Mouse (Mus musculus) heart, adult 9 months (tissue): ENCODE measurements around the gene Nek11.
"Not testable (repeated sequence)": the region's sequence is repeated elsewhere in the genome, so short reads cannot be mapped to it uniquely, and the experiment has no call there.

Experiments used
- DNase-seq, 2 experiments: peaks; one replicate each; pipeline ENCODE4 v3.0.0; 2022; ENCODE audit warnings: low spot score in 2 of 2

Gene Nek11

GRCm38 (mm10) chr9:105139204-105139603 is 256.1 kb downstream of the Nek11 start:
- DNase-seq, result no peak

GRCm38 (mm10) chr9:105136404-105136803 is 258.9 kb downstream of the Nek11 start:
- no peak for DNase-seq

- DNase-seq, result no peak
Measured at GRCm38 (mm10) chr9:105134536-105134935, 260.8 kb downstream of the Nek11 start.

- DNase-seq, result no peak
Measured at GRCm38 (mm10) chr9:105132002-105132367, 263.3 kb downstream of the Nek11 start.

GRCm38 (mm10) chr9:105131253-105132001 is 263.9 kb downstream of the Nek11 start, which contains the start of gene Nudt16:
Gene Nudt16 (minus strand): TSS chr9:105131824.
- peak; percentile 93 to 95 for DNase-seq

GRCm38 (mm10) chr9:105130331-105130730 is 265.0 kb downstream of the Nek11 start:
- no peak for DNase-seq

- DNase-seq, result not testable (repeated sequence)
Measured at GRCm38 (mm10) chr9:105125206-105125605, 270.1 kb downstream of the Nek11 start.
